Mouse (Mus musculus) embryonic fibroblast, embryonic 13.5 days (primary cell): Measurements from ENCODE around the gene Igfbp6. TPM values are rescaled to one million over a fixed set of nuclear protein-coding genes. Genes with fewer than 3 reads are reported as not detected.

Source experiments
- H3K27ac ChIP-seq: 2 replicates; pipeline ENCODE4 v1.5.1; 2012; ENCODE audit warnings: low read length, control low read depth, inconsistent platforms; ENCODE audit not compliant: insufficient read depth
- H3K4me1 ChIP-seq: 2 replicates; pipeline ENCODE4 v1.6.1; 2011; ENCODE audit warnings: low read length; ENCODE audit not compliant: control insufficient read depth, insufficient read depth
- H3K4me3 ChIP-seq: 2 replicates; pipeline ENCODE4 v1.5.1; 2011; ENCODE audit warnings: mild to moderate bottlenecking, control low read depth, low read length; ENCODE audit not compliant: insufficient read depth
- CTCF ChIP-seq: IDR thresholded peaks from 2 replicates; pipeline ENCODE4 v1.5.1; 2011; ENCODE audit warnings: mild to moderate bottlenecking, control low read depth, low read length, moderate library complexity, borderline replicate concordance; ENCODE audit not compliant: insufficient read depth
- POLR2A ChIP-seq: IDR thresholded peaks from 2 replicates; pipeline ENCODE4 v1.6.1; 2011; ENCODE audit warnings: low read depth, mild to moderate bottlenecking, control low read depth, low read length, moderate library complexity
- polyA plus RNA-seq: library from polyadenylated mRNA; stranded (reverse); fragments of >200 nt; gene quantifications from 2 replicates; pipeline ENCODE4 v1.2.4, GENCODE M21; 2011; ENCODE audit warnings: low read depth; ENCODE audit not compliant: missing spikeins, insufficient read length

Igfbp6 gene
- polyA plus RNA-seq, 1 experiment = 43.0 TPM

DNA sequence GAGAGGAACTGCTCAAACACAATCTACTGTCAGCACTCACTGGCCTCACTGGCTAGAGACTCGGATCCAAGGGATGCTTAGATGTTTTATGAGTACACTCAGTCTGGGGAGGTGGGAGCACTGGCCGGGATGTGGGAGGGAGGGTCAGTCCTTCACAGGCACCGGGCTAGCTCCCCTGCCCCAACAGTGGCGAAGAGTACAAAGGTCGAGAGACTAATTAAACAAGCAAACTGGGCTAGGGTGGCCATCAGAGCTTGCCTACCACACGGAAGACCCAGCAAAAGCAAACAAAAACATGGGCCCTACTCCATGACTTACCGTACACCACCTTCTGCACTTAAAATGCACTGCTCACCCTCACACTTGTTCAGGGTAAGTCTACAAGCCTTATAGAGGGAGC, 47.5 kb downstream of the Igfbp6 start:
- H3K4me3 ChIP-seq = no peak overlapping the region
- H3K27ac ChIP-seq = no peak overlapping the region
- TF ChIP-seq POLR2A = no peak
- no peak for TF ChIP-seq CTCF
- peaks cover 5% of the 10 kb centered on the region; the same call in 1 of the 2 replicates for H3K4me1 ChIP-seq

DNA sequence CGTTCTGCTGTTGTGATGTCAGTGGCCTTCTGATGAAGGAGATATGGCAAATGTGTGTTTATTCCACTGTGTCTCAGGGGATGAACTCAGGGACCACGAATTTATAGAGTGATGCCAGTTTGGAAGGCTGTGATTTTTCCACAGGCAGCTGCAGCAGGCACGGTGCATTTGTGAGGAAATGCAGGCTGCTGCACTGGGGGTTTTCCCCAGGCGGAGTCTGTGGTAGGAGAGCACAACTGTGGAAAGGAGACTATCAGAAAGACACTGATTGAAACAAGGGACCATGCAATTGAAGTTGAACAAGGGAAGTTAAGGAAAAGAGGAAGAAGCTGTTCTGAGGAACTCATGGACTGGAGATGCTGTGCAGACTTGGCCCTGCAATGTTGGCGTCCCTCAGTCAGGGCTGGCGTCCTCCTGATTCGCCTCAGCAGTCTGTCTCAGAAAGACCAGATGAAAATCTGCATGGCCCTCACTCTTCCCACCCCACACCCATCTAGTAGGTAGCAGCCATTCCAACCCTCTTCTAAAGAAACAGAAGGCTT, 48.2 kb downstream of the Igfbp6 start:
- Histone ChIP-seq H3K4me1 (peaks cover 5% of the 10 kb centered on the region; the same call in 1 of the 2 replicates), H3K27ac (no peak overlapping the region), H3K4me3 (no peak overlapping the region)
- TF ChIP-seq CTCF = no peak
- TF ChIP-seq POLR2A = no peak

DNA sequence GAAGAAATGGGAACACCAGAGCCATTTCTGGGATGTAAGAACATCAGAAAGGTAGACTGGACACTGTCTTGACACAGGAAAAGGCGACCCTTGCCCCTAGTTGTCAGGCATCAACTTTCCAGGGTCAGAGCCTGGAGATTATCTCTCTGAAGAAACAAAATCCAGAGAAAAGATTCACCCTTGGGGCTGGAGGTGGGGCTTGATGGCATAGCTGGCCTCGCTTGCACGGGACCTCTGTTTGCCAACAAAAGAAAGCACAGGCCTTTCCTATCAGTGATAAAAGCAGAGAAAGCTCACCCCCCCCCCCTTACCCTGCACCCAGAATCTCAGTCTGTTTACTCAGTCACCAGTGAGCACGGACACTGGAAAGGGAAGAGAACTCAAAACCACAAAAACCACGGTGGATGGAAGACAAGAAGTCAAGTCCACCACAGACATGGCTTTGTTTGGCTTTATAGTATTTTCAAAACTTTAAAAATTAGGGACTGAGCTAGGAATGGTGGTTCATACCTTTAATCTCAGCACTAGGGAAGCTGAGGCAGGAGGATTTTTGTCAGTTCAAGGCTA, 48.7 kb downstream of the Igfbp6 start:
- Histone ChIP-seq H3K27ac (no peak overlapping the region), H3K4me1 (peaks cover 5% of the 10 kb centered on the region; the same call in 1 of the 2 replicates), H3K4me3 (no peak overlapping the region)
- TF ChIP-seq CTCF = no peak

DNA sequence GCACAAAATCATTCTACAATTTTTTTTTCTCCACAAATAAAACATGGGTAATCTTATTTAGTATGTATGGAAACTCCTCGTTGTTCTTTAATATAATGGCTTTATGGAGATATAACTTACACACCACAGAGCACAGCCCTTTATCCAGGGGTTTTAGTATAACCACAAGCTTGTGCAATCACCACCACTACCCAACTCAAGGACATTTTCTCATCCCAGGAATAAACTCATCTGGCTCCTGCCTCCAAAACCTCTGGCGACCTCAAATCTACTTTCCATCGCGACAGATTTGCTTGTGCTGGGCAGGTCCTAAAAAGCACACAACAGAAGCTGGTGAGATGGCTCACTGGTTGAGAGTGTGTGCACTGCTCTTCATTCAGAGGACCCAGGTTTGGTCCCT, 49.5 kb downstream of the Igfbp6 start:
- TF ChIP-seq POLR2A (no peak), CTCF (no peak)
- Histone ChIP-seq H3K4me1 (peaks cover 5% of the 10 kb centered on the region; the same call in 1 of the 2 replicates), H3K27ac (no peak overlapping the region), H3K4me3 (no peak overlapping the region)

DNA sequence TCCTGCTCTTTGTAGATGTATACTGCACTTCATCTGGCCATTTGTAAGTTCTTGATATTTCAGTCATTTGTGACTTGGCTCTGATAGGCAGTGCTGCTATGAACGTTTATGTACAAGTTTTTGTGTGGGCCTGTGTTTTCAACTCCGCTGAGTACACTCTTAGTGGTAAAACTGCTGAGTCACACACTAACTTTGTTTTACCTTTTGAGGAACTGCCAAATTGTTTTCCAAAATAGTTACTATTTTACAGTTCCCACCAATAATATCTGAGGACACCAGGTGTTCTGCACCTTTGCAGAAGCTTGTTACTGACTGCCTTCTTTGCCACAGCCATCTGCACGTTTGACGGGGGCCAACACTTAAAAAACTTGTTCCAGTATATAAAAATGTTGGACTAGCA, 50.3 kb downstream of the Igfbp6 start:
- Histone ChIP-seq H3K27ac (no peak overlapping the region), H3K4me1 (peaks cover 5% of the 10 kb centered on the region; the same call in 1 of the 2 replicates), H3K4me3 (no peak overlapping the region)
- TF ChIP-seq CTCF (no peak), POLR2A (no peak)

DNA sequence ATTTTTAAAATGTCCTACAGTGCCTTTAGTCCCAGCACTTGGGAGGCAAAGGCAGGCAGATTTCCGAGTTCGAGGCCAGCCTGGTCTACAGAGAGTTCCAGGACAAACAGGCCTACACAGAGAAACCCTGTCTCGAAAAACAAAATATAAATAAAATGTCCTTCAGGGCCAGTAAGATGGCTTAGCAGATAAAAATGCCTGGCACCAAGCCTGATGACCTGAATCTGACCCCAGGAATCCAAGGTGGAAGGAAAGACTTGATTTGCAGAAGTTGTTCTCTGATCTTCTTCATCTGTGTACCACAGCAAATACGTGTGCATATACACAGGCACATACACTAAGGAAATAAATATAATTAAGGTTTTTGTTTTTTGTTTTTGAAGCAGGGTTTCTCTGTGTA, 51.2 kb downstream of the Igfbp6 start:
- H3K27ac ChIP-seq = no peak overlapping the region
- peaks cover 5% of the 10 kb centered on the region; the same call in 1 of the 2 replicates for H3K4me1 ChIP-seq
- H3K4me3 ChIP-seq = no peak overlapping the region
- TF ChIP-seq CTCF = no peak
- no peak for TF ChIP-seq POLR2A

DNA sequence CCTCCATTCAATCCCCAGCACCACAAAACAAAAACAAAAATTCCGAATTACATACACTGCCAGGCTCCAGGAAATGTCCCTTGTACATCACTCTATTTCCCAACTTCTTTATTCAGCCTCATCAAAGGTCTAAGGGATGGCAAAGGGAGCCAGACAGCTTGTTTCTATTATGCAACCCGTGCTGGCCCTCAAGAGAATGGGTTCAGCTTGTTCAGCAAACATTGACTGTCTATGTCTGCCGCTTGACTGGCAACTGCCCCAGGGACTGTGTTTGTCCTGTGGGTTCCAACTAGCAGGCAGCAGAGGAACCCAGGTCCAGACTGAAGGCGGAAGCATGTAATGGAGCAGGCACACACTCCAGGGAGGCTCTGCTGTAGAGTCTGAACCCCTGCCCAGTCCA, 54.7 kb downstream of the Igfbp6 start:
- no peak overlapping the region for H3K27ac ChIP-seq
- TF ChIP-seq CTCF = no peak
- TF ChIP-seq POLR2A = no peak
- peaks cover 9% of the 10 kb centered on the region; the same call in 1 of the 2 replicates for H3K4me1 ChIP-seq
- no peak overlapping the region for H3K4me3 ChIP-seq

Other genes with a start within 250 kb of the Igfbp6 start
- not detected in 2 replicates for gene Krt4, start 219.6 kb upstream of the Igfbp6 start, polyA plus RNA-seq
- not detected in 2 replicates for gene Krt79, start 204.0 kb upstream of the Igfbp6 start, polyA plus RNA-seq
- not detected in 2 replicates for gene Krt78, start 190.1 kb upstream of the Igfbp6 start, polyA plus RNA-seq
- 0.25 TPM in 1 of 2 replicates, not detected in the other for gene Krt8, start 139.9 kb upstream of the Igfbp6 start, polyA plus RNA-seq
- 1.6 and 8.2 TPM in 2 replicates for gene Krt18, start 116.2 kb upstream of the Igfbp6 start, polyA plus RNA-seq
- gene Eif4b, start 70.6 kb upstream of the Igfbp6 start, polyA plus RNA-seq = 309 and 317 TPM in 2 replicates
- gene Tns2, start 43.9 kb upstream of the Igfbp6 start, polyA plus RNA-seq = 61.8 and 71.1 TPM in 2 replicates
- 35.5 and 36.0 TPM in 2 replicates for gene Spryd3, start 8.1 kb upstream of the Igfbp6 start, polyA plus RNA-seq
- 1.3 and 2.6 TPM in 2 replicates for gene Soat2, start 6.2 kb downstream of the Igfbp6 start, polyA plus RNA-seq
- 40.9 and 49.5 TPM in 2 replicates for gene Zfp740, start 58.9 kb downstream of the Igfbp6 start, polyA plus RNA-seq
- gene Csad, start 60.4 kb downstream of the Igfbp6 start, polyA plus RNA-seq = 36.5 and 42.7 TPM in 2 replicates
- gene Itgb7, start 87.6 kb downstream of the Igfbp6 start, polyA plus RNA-seq = 0.51 TPM in 1 of 2 replicates, not detected in the other
- 70.6 and 91.2 TPM in 2 replicates for gene Rarg, start 113.2 kb downstream of the Igfbp6 start, polyA plus RNA-seq
- 0.30 TPM in 1 of 2 replicates, not detected in the other for gene Gm9918, start 126.2 kb downstream of the Igfbp6 start, polyA plus RNA-seq
- 47.3 and 55.8 TPM in 2 replicates for gene Mfsd5, start 135.1 kb downstream of the Igfbp6 start, polyA plus RNA-seq
- 14.5 and 20.1 TPM in 2 replicates for gene Espl1, start 151.9 kb downstream of the Igfbp6 start, polyA plus RNA-seq
- 239 and 257 TPM in 2 replicates for gene Pfdn5, start 181.8 kb downstream of the Igfbp6 start, polyA plus RNA-seq
- 35.7 and 42.8 TPM in 2 replicates for gene Myg1, start 187.3 kb downstream of the Igfbp6 start, polyA plus RNA-seq
- gene Aaas, start 206.4 kb downstream of the Igfbp6 start, polyA plus RNA-seq = 107 and 109 TPM in 2 replicates
- gene Sp7, start 222.8 kb downstream of the Igfbp6 start, polyA plus RNA-seq = 0.52 and 1.1 TPM in 2 replicates